Mouse (Mus musculus) forebrain, embryonic 16.5 days (tissue): ENCODE results near the gene Mrln. TPM values are rescaled to one million over a fixed set of nuclear protein-coding genes. Genes with fewer than 3 reads are reported as not detected.

Experiments used
- ATAC-seq: fragments of 200-750 bp; cut with Nextera tagmentation; 2 replicates; pipeline ENCODE4 v1.8.0; 2017; ENCODE audit warnings: mild to moderate bottlenecking, moderate library complexity
- H3K27ac ChIP-seq: fragments of 300-500 bp; sonication (generic); 2 replicates; pipeline ENCODE4 v1.5.1; 2014; ENCODE audit warnings: low read length, control low read depth
- H3K27me3 ChIP-seq: fragments of 300-500 bp; sonication (generic); replicated peaks from 2 replicates; pipeline ENCODE4 v1.6.1; 2014; ENCODE audit warnings: low read length; ENCODE audit not compliant: control insufficient read depth, insufficient read depth
- H3K36me3 ChIP-seq: fragments of 300-500 bp; sonication (generic); 2 replicates; pipeline ENCODE4 v1.6.1; 2014; ENCODE audit not compliant: control insufficient read depth, insufficient read depth
- H3K4me1 ChIP-seq: fragments of 300-500 bp; sonication (generic); replicated peaks from 2 replicates; pipeline ENCODE4 v1.6.1; 2014; ENCODE audit warnings: low read length; ENCODE audit not compliant: control insufficient read depth, insufficient read depth
- H3K4me2 ChIP-seq: fragments of 300-500 bp; sonication (generic); 2 replicates; pipeline ENCODE4 v1.6.1; 2014; ENCODE audit warnings: mild to moderate bottlenecking, low read length, control low read depth
- H3K4me3 ChIP-seq: fragments of 300-500 bp; sonication (generic); replicated peaks from 2 replicates; pipeline ENCODE4 v1.5.1; 2014; ENCODE audit warnings: mild to moderate bottlenecking, low read length, control low read depth
- H3K9ac ChIP-seq: fragments of 300-500 bp; sonication (generic); replicated peaks from 2 replicates; pipeline ENCODE4 v1.6.1; 2014; ENCODE audit warnings: low read depth, low read length, control low read depth
- H3K9me3 ChIP-seq: fragments of 300-500 bp; sonication (generic); 2 replicates; pipeline ENCODE4 v1.6.1; 2016; ENCODE audit warnings: low read length; ENCODE audit not compliant: control insufficient read depth
- WGBS: fragments of 180-500 bp; shearing (Covaris S2); extraction: QIAGEN DNeasy Blood & Tissue Kit; methylation state at CpG from one replicate; pipeline ENCODE4 v1.1.7; 2014; 5-methylcytosine and 5-hydroxymethylcytosine counted together
- polyA plus RNA-seq: library from polyadenylated mRNA; unstranded; fragments of >200 nt; fragmentation: Nextera tagmentation; extraction: Ambion mirVana; gene quantifications from 2 replicates; pipeline ENCODE4 v1.2.1, GENCODE M21; 2015

Gene Mrln
- polyA plus RNA-seq, 1 experiment from 2014 or later, result not detected

DNA sequence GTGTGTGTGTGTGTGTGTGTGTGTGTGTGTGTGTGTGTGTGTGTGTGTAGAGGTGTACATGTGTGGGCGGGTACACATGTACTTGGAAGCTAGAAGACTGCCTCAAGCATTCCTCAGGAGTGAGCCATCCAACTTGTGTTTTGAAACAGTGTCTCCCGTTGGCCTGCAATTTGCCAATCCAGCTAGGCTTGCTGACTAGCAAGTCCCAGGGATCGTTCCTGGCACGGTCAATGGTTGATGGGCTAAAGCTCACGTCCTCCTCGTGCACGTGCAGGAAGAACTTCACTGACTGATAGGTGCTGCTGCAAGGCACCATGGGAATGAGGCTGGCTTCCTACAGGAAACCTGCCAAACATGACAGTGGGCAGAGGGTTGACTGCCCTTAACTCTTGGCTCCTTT lies 17.9 kb upstream of the Mrln start:
- ATAC-seq, result no peak
- no peaks in the 10 kb centered on the region for H3K9me3 ChIP-seq
- peaks cover 16% of the 10 kb centered on the region for H3K36me3 ChIP-seq
- H3K9ac ChIP-seq, result no peak overlapping the region
- 96% methylated on average over 7 of the region's 7 CpGs for WGBS
- no peaks in the 10 kb centered on the region for H3K27me3 ChIP-seq
- no peak overlapping the region for H3K27ac ChIP-seq
- no peak overlapping the region for H3K4me2 ChIP-seq
- no peak overlapping the region for H3K4me3 ChIP-seq
- H3K4me1 ChIP-seq, result peaks cover 6% of the 10 kb centered on the region

DNA sequence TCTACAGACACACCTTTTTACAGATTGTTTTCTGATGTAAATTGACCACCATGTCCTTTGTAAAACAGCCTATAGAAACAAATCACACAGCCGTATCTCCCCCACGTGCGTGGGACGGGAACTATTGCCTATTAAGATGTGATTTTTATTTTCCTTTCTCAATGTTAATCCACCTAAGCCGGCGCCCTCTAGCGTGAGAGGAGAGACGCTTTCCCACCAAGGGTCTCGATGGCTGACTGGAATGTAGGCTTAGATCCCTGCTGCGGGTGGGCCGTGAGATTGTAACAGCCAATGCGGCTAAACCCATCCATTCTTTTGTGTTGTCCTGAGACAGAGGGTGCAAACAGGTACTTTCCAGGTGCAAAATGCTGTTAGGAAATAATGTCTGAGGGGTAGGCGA lies 14.6 kb upstream of the Mrln start:
- Histone ChIP-seq H3K27ac (no peak overlapping the region), H3K27me3 (no peaks in the 10 kb centered on the region), H3K36me3 (peaks cover 16% of the 10 kb centered on the region), H3K4me3 (no peak overlapping the region), H3K9me3 (no peaks in the 10 kb centered on the region), H3K9ac (no peak overlapping the region), H3K4me2 (no peak overlapping the region), H3K4me1 (no peaks in the 10 kb centered on the region)
- no peak for ATAC-seq
- 82% methylated on average over 13 of the region's 13 CpGs for WGBS

DNA sequence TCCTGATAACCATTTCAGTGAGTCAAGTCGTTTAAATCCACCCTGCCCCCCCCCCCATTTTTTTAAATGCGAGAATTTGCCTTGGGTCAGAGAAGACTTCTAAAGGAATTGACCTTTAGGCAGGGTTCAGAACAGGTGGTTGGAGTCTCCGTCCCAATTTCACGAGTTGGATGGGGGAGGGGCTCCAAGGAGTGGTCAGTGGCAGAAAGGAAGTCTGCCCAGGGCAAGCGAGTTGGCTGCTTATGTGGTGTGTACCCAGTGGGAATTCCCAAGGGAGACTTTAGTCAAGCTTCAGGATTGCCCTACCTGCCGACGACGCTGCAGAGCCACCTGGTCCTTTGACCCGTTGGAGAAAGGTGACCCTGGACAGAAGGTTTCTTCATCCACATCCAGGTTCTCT lies 10.2 kb upstream of the Mrln start:
- Histone ChIP-seq H3K27me3 (no peaks in the 10 kb centered on the region), H3K36me3 (peaks cover 4% of the 10 kb centered on the region; the same call in 1 of the 2 replicates), H3K9ac (no peak overlapping the region), H3K4me2 (no peak overlapping the region), H3K4me3 (no peak overlapping the region), H3K27ac (no peak overlapping the region), H3K9me3 (no peaks in the 10 kb centered on the region), H3K4me1 (no peaks in the 10 kb centered on the region)
- 81% methylated on average over 9 of the region's 9 CpGs for WGBS
- no peak for ATAC-seq

DNA sequence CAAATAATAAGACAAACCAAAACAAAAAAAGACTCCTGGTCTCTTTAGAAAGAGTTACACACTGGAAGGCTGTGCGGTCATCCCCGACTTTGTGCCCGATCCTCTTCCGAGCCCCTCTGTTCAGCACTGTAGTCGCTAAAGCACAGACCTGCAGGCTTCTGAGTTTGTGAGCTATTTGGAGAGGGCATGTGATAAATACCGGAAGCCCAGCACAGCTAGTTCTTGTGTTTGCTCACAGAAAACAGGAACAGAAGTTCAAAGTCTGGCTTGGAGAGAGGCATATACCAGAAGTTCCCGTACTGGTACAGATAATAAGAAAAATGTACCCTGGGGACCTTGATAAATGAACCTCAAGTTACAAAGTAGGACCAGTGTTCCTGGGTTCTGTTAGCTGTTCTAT lies 9.2 kb upstream of the Mrln start:
- ATAC-seq, result no peak
- 84% methylated on average over 7 of the region's 7 CpGs for WGBS
- no peak overlapping the region for H3K9ac ChIP-seq

DNA sequence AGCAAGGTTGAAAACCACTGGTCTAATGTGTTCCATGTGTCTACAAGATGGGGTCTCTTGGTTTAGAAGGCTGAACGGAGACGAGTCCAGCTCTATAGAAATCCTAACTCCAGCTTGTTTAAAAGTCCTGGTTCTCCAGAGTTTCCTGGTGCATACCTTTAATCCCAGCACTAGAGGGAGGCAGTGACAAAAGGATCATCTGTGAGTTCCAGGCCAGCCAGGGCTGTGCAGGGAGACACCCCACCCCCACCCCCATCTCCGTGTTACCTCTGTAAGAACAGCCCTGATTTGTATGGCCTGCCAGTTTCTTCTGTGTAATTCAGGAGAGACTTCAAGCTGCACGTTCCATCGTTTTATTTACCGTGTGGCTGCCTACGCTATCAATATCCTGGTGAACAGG lies 8.7 kb upstream of the Mrln start:
- H3K9me3 ChIP-seq, result no peaks in the 10 kb centered on the region
- no peak overlapping the region for H3K4me3 ChIP-seq
- no peak overlapping the region for H3K9ac ChIP-seq
- H3K27me3 ChIP-seq, result no peaks in the 10 kb centered on the region
- no peaks in the 10 kb centered on the region; the same call in 1 of the 2 replicates for H3K4me1 ChIP-seq
- H3K27ac ChIP-seq, result no peak overlapping the region
- WGBS, result 63% methylated on average over 7 of the region's 7 CpGs
- no peaks in the 10 kb centered on the region for H3K36me3 ChIP-seq
- ATAC-seq, result peak; percentile 57; the same call in 1 of the 2 replicates
- no peak overlapping the region for H3K4me2 ChIP-seq

More for the DNA sequence above, 9.2 kb upstream of the Mrln start:
- Histone ChIP-seq H3K36me3 (no peaks in the 10 kb centered on the region), H3K4me2 (no peak overlapping the region), H3K4me1 (no peaks in the 10 kb centered on the region), H3K27me3 (no peaks in the 10 kb centered on the region), H3K27ac (no peak overlapping the region), H3K9me3 (no peaks in the 10 kb centered on the region), H3K4me3 (no peak overlapping the region)

DNA sequence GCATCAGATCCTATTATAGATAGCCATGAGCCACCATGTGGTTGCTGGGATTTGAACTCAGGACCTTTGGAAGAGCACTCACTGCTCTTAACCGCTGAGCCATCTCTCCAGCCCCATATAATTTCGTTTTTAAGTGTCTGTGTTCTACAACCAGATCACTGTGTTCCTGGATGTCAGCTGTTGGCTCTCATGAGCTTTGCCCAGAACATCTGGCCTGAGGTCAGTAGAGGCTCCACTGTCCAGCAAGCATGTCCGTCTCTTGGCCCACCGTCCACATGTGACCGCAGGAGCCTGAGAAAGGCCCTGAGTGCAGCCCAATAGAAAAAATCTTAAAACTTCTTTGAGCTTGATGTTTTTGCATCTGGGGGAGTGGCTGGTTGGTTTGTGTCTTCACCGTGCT lies 7.8 kb upstream of the Mrln start:
- 93% methylated on average over 6 of the region's 6 CpGs for WGBS
- Histone ChIP-seq H3K36me3 (no peaks in the 10 kb centered on the region), H3K9me3 (no peaks in the 10 kb centered on the region), H3K27me3 (no peaks in the 10 kb centered on the region), H3K9ac (no peak overlapping the region), H3K27ac (no peak overlapping the region), H3K4me3 (no peak overlapping the region), H3K4me2 (no peak overlapping the region), H3K4me1 (no peaks in the 10 kb centered on the region; the same call in 1 of the 2 replicates)
- ATAC-seq, result no peak

DNA sequence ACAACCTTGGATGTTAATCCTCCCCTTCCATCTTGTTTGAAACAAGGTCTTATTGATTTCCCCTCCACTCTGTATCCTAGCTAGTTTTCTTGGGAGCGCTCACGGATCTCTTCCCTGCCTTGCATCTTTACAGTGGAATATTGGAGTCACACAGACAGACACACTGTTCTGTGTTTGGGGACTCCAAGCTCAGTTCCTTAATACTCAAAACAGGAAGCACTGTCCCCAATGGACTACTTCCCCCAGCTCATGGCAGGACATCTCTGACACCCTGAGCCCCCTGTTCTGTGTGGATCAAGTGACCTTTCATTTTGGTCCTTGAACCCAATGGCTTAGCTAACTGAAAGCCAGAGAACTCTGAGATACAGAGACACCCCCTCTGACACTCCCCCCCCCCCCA lies 6.9 kb upstream of the Mrln start:
- no peaks in the 10 kb centered on the region; the same call in 1 of the 2 replicates for H3K4me1 ChIP-seq
- no peak overlapping the region for H3K4me3 ChIP-seq
- no peak overlapping the region for H3K9ac ChIP-seq
- no peak for ATAC-seq
- no peak overlapping the region for H3K27ac ChIP-seq
- WGBS, result 84% methylated on average over 2 of the region's 2 CpGs
- H3K36me3 ChIP-seq, result no peaks in the 10 kb centered on the region
- no peaks in the 10 kb centered on the region for H3K27me3 ChIP-seq
- no peaks in the 10 kb centered on the region for H3K9me3 ChIP-seq
- no peak overlapping the region for H3K4me2 ChIP-seq

DNA sequence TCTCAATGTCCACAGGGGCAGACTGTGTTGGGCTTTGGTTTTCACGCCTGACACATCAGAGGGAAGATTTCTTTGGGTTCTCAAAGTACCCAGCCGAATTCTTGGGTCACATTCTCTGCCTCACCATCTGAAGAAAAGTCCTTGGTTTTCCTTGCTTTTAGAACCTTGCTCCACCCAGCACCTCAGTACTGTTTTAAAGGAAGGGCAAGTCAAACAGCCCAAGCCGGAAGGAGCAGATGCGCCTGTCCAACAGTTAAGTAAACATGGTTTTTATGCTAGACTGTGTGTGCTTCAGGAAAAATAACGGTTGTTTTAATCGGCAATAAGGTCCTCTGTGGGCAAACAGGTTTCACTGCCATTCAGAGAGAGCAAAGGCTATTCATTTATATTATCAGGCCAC lies 6.5 kb upstream of the Mrln start:
- Histone ChIP-seq H3K9ac (no peak overlapping the region), H3K36me3 (no peaks in the 10 kb centered on the region), H3K9me3 (no peaks in the 10 kb centered on the region), H3K27me3 (no peaks in the 10 kb centered on the region), H3K4me2 (no peak overlapping the region), H3K4me1 (no peaks in the 10 kb centered on the region; the same call in 1 of the 2 replicates), H3K4me3 (no peak overlapping the region), H3K27ac (no peak overlapping the region)
- WGBS, result 68% methylated on average over 6 of the region's 6 CpGs
- ATAC-seq, result no peak

DNA sequence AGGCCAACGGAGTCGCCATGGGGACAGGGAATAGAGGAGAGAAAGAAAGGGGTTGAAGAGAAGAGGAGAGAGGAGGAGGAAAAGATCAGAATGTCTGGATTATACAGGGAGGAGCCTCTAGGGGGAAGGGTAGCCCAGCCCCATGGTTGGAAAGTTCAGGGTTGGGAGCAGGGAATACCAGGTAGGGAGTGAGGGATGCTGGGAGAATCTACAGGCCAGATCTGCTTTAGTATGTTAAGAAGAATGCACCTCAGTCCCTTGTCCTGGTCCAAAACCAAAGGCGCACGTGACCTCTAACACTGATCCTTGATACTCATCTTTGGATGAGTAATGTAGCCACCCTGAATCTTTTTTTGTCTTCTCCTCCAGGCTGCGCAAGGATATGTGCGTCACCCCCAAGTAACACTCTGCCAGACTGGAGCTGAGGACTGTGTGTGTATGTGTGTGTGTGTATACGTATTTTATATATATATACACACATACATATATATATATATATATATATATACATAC lies 5.5 kb upstream of the Mrln start:
- Histone ChIP-seq H3K4me2 (no peak overlapping the region), H3K4me3 (no peak overlapping the region), H3K27ac (no peak overlapping the region), H3K4me1 (no peaks in the 10 kb centered on the region; the same call in 1 of the 2 replicates), H3K27me3 (no peaks in the 10 kb centered on the region), H3K9ac (no peak overlapping the region), H3K36me3 (no peaks in the 10 kb centered on the region), H3K9me3 (no peaks in the 10 kb centered on the region)
- 88% methylated on average over 7 of the region's 7 CpGs for WGBS
- ATAC-seq, result no peak
